Mouse (Mus musculus) heart, embryonic 10.5 days (tissue): ENCODE data around the gene Map3k4. TPM values are rescaled to one million over a fixed set of nuclear protein-coding genes. Genes with fewer than 3 reads are reported as not detected.

ENCODE experiments used
- DNase-seq: peaks from one replicate; pipeline ENCODE4 v3.0.0-alpha.2; 2017; ENCODE audit warnings: low spot score
- H3K27ac ChIP-seq: fragments of 300-500 bp; sonication (generic); 2 replicates; pipeline ENCODE4 v1.5.1; 2016; ENCODE audit warnings: mild to moderate bottlenecking
- H3K27me3 ChIP-seq: fragments of 300-500 bp; sonication (generic); 2 replicates; pipeline ENCODE4 v1.6.1; 2016; ENCODE audit warnings: mild to moderate bottlenecking; ENCODE audit not compliant: poor library complexity, insufficient read depth, severe bottlenecking
- H3K36me3 ChIP-seq: fragments of 300-500 bp; sonication (generic); 2 replicates; pipeline ENCODE4 v1.6.1; 2016; ENCODE audit warnings: mild to moderate bottlenecking, moderate library complexity
- H3K4me1 ChIP-seq: fragments of 300-500 bp; sonication (generic); 2 replicates; pipeline ENCODE4 v1.6.1; 2016; ENCODE audit warnings: mild to moderate bottlenecking
- H3K4me3 ChIP-seq: fragments of 300-500 bp; sonication (generic); 2 replicates; pipeline ENCODE4 v1.5.1; 2016; ENCODE audit warnings: mild to moderate bottlenecking, moderate library complexity
- H3K9me3 ChIP-seq: fragments of 300-500 bp; sonication (generic); 2 replicates; pipeline ENCODE4 v1.6.1; 2016; ENCODE audit warnings: mild to moderate bottlenecking, moderate library complexity
- WGBS: fragments of 180-500 bp; shearing (Covaris S2); methylation state at CpG from one replicate; pipeline ENCODE4 v1.1.7; 2016; 5-methylcytosine and 5-hydroxymethylcytosine counted together
- polyA plus RNA-seq: library from polyadenylated mRNA; unstranded; fragments of >200 nt; fragmentation: Nextera tagmentation; extraction: Ambion mirVana; gene quantifications from 2 replicates; pipeline ENCODE4 v1.2.1, GENCODE M21; 2016

Gene Map3k4
- polyA plus RNA-seq, 1 experiment from 2014 or later, result 52.2 TPM

DNA sequence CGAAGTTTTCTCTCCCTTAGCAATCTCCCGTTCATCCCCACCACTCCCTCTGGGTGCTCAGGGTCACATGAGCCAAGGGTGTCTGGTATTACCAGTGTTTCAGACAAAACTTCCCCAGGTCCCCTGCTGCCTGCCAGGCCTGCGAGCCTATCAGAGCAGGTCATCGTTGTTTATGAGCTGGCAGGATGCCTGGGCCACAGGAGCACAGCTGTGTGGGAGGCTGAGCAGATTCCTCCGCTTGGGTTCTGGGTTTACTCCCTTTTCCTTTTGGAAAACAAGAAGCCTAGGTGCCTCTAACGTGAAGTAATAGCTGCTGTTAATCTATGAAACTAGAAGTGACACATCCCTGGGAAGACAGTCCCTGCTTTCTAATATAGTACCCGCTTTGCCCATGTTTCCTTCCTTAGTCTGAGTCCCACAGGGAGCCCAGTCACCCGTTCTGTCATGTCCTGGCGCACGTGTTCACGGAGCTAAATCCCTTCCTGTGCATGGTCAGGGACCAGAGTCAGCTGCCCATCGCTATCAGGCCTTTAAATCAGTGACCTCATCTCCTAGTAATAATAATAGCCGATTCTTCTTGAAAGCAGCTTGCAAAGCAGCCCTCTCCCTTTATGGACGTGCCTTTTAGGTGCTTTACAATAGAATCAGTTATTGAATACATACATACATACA lies 9.4 kb upstream of the Map3k4 start:
- Histone ChIP-seq H3K4me1 (peaks cover 25% of the 10 kb centered on the region), H3K27ac (peak overlapping the region; percentile 57; the same call in 1 of the 2 replicates), H3K9me3 (no peaks in the 10 kb centered on the region), H3K27me3 (no peaks in the 10 kb centered on the region), H3K4me3 (no peak overlapping the region), H3K36me3 (no peaks in the 10 kb centered on the region)
- DNase-seq, result no peak
- WGBS, result 32% methylated on average over 14 of the region's 14 CpGs

DNA sequence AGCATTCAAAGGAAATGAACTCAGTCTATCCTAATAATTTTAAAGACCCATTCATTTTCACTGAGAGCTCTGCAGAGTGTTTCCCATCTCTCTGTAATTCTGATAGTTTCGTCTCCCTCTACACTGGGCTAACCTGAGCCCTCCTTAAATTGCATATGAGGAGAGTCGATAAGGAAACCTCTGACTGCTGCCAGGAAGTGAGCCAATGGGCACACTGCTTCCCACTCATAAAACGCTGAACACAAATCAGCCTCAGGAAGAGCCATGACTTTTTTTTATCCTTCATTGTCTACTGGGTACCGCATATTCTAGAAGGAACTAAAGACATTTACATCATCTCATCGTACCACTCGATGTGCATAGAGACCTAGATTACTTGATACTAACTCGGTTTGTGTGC lies 1.2 kb upstream of the Map3k4 start:
- H3K4me1 ChIP-seq, result peaks cover 30% of the 10 kb centered on the region
- no peaks in the 10 kb centered on the region for H3K27me3 ChIP-seq
- no peaks in the 10 kb centered on the region for H3K9me3 ChIP-seq
- H3K36me3 ChIP-seq, result no peaks in the 10 kb centered on the region
- DNase-seq, result no peak
- no peak overlapping the region for H3K27ac ChIP-seq
- 0 out of 2 replicates have a peak overlapping the region, but pooled peaks have one; percentile 99 for H3K4me3 ChIP-seq
- WGBS, result 80% methylated on average over 7 of the region's 7 CpGs

DNA sequence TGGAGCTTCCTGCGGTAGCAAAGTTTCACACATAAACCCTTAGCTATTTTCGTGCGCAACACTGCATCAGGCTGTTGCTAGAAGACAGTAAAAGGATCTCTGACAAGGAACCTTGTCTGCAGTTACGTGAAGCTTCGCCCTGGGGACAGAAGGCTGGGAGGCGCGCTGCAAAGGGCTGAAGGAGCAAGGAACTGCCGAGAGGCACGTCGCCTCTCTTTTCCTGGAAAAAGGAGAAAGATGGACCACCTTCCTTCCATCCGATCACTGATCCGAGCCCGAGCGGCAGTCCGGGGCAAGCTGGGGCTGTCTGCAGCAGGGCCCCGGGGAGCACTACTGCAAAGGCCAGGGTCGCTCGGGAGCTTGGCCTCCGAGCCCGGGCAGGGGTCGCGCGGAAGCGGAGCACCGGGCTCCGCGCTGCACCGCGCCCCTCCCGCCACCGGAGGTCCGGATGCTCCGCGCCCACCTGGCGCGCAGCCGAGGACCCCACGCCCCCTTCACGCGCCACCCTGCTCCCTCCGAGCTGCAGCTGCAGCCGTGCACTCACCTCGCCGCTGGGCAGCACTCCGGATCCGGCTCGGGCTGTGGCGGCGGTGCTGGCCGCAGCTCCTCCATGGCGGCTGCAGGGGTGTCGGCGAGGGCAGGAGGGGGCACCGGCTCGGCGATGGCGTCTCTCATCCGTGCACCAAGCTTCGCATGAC lies 493 bp downstream of the Map3k4 start:
- DNase-seq, result no peak
- H3K4me1 ChIP-seq, result peaks cover 41% of the 10 kb centered on the region
- no peaks in the 10 kb centered on the region for H3K9me3 ChIP-seq
- H3K27ac ChIP-seq, result peak overlapping the region; percentile 98
- H3K27me3 ChIP-seq, result no peaks in the 10 kb centered on the region
- WGBS, result under 1% methylated on average over 59 of the region's 59 CpGs
- no peaks in the 10 kb centered on the region for H3K36me3 ChIP-seq
- peak overlapping the region; percentile 99 for H3K4me3 ChIP-seq

DNA sequence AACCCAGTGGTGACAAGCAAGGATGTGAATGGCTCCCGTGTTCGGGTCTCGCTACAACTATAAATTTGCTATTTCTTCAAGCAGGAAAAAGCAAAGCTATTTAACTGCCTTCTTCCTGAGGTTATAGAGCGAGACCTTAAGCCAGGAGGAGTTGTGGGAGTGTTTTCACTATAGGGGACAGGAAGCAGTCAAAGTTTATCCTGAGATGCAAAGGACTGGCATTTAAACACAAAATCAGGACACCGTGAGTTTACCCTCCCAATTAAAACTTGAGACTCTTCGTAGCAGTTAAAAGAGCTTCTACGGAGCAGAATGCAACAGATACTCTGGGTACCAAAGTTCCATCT lies 1.0 kb downstream of the Map3k4 start:
- WGBS, result 10% methylated on average over 7 of the region's 7 CpGs
- H3K36me3 ChIP-seq, result no peaks in the 10 kb centered on the region
- H3K4me1 ChIP-seq, result peaks cover 41% of the 10 kb centered on the region
- DNase-seq, result no peak
- peak overlapping the region; percentile 98 for H3K27ac ChIP-seq
- H3K4me3 ChIP-seq, result peak overlapping the region; percentile 99
- H3K27me3 ChIP-seq, result no peaks in the 10 kb centered on the region
- no peaks in the 10 kb centered on the region for H3K9me3 ChIP-seq

DNA sequence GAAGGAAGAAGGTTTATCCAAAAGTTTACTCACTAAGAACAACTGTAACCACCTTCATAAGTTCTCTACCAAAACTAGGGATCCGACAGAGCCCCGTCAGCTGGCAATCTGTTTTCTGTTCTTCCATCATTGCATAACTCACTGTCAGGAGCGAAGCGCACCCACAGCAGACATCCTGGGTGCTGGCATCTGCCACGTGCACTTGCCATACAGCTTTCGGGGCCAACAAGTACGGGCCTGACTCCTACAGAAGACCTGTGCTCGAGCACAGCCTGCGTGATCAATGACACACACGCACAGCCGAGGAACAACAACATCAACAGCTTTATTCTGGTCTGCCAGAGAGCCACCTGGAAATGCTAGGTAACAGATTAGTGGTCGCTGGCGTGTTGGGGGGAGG lies 2.3 kb downstream of the Map3k4 start:
- no peak overlapping the region for H3K4me3 ChIP-seq
- H3K27me3 ChIP-seq, result no peaks in the 10 kb centered on the region
- 90% methylated on average over 13 of the region's 13 CpGs for WGBS
- H3K36me3 ChIP-seq, result no peaks in the 10 kb centered on the region
- no peaks in the 10 kb centered on the region for H3K9me3 ChIP-seq
- peaks cover 39% of the 10 kb centered on the region for H3K4me1 ChIP-seq
- no peak overlapping the region for H3K27ac ChIP-seq
- DNase-seq, result no peak

DNA sequence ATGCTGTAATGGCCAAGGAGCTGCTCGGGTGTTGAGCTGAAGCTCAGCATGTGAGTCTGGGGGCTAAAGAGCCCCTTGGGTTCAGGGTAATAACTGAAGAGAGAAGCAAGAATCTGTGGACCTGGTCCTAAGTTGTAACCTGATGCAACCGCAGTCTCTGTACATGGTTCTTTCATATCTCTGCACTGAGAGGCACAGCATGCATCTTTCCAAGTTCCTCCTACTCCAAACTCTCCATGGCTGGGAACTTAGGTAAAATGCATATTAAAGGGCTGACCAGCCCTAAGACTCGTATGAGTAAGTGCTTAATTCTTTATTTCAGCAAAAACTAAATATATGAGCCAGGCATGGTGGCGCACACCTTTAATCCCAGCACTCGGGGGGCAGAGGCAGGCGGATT lies 6.3 kb downstream of the Map3k4 start:
- WGBS, result 93% methylated on average over 6 of the region's 6 CpGs
- Histone ChIP-seq H3K9me3 (no peaks in the 10 kb centered on the region), H3K36me3 (no peaks in the 10 kb centered on the region), H3K27me3 (no peaks in the 10 kb centered on the region), H3K27ac (no peak overlapping the region), H3K4me1 (peaks cover 49% of the 10 kb centered on the region), H3K4me3 (no peak overlapping the region)
- DNase-seq, result no peak

DNA sequence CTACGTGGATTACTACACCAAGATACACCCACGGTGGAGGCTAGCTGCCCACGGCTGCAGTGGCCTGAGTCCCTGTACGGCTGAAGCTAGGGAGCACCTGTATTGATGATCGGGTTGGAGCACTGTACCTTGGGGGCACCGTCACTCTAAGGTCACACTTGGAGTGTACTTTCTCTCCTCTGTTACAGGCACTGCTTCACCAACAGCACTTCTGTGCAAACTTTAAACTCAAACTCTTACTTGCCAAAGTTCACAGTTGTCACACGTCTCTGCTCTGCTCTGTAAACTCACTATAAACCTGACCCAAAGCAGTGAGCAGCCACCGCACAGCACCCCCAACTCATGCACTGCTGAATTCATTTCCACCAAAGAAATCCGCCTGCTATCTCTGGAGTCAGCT lies 9.1 kb downstream of the Map3k4 start:
- Histone ChIP-seq H3K36me3 (no peaks in the 10 kb centered on the region), H3K9me3 (no peaks in the 10 kb centered on the region), H3K27ac (no peak overlapping the region), H3K27me3 (no peaks in the 10 kb centered on the region), H3K4me3 (no peak overlapping the region), H3K4me1 (peaks cover 38% of the 10 kb centered on the region)
- 85% methylated on average over 9 of the region's 9 CpGs for WGBS
- DNase-seq, result no peak

DNA sequence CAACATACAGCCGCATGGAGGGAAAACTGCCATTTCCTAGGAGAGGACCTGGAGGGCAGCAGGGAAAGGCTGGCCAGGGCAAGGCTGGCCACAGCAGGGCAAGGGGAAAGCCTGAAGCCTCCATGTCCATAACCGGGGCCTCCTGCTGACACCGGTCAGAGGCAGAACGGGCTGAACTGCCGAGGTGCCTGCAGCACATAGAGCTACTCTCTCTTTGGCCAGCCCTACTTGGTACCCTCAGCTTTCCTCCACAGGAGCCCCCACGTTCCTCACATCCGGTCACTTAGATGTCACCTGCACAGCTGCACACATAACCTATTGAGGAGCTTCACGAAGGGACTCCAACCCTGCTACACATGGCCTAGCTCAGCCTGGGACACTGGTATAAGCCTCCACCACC lies 9.5 kb downstream of the Map3k4 start:
- no peak overlapping the region for H3K27ac ChIP-seq
- WGBS, result 86% methylated on average over 8 of the region's 8 CpGs
- DNase-seq, result no peak

DNA sequence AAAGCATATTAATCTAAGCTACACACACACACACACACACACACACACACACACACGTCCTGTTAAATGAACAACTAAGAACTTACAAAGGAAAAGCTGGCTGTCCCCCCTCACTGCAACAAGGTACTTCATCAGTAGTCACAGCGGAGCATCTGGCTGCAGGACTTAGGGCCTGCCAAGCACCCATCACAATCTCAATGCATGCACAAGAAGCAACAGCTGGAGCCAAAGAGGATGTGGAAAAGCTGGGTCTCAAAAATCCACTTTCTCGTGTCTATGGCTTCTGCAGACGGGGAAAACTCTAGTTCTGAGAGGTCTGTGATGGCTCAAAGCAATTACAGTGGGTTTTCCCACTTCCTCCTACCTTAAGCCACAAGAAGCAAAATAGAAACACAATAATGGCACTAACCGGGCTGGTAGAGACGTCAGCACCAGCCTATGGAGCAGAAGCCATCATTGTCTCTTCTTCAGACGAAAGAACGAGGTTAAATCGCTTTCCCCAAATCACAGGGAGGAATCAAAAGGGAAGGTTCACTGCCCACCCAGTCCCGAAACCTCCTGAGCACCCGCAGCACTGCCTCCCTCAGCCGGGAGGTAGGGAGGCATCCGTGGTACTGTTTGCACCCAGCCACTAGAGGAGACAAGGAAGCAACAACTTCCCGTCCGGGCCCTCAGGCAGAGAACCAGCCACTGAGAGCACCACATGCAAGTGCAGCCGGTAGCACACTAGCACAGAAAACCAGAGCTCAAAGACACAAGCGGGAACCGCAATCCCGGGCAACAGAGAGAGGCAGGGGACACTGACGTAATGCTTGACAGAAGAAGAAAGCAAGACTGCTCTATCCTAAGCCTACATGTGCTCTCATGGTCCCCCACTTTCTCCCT lies 11.1 kb downstream of the Map3k4 start:
- no peak overlapping the region for H3K4me3 ChIP-seq
- H3K27ac ChIP-seq, result no peak overlapping the region
- H3K27me3 ChIP-seq, result no peaks in the 10 kb centered on the region
- H3K9me3 ChIP-seq, result no peaks in the 10 kb centered on the region
- peaks cover 32% of the 10 kb centered on the region for H3K4me1 ChIP-seq
- 74% methylated on average over 20 of the region's 20 CpGs for WGBS
- H3K36me3 ChIP-seq, result no peaks in the 10 kb centered on the region
- no peak for DNase-seq

More for the DNA sequence above, 9.5 kb downstream of the Map3k4 start:
- Histone ChIP-seq H3K27me3 (no peaks in the 10 kb centered on the region), H3K9me3 (no peaks in the 10 kb centered on the region), H3K36me3 (no peaks in the 10 kb centered on the region), H3K4me1 (peaks cover 34% of the 10 kb centered on the region), H3K4me3 (no peak overlapping the region)

DNA sequence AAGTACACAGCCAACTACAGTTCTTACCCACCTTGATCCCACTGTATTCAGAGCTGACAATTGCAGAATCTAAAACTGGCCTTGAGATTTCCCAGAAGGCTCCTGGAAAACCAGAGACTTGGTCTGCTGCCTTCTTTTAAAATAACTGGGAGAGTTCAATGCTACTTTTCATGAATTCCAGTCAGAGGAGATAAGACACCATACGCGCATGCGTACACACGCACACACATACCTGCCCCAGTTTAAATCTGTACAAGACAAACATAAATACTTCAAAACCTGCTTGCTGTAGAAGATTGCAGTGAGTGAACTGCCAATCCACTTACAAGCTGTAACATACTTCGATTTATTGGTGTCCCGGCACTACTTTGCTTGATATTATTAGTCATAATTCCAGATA lies 13.9 kb downstream of the Map3k4 start:
- H3K4me3 ChIP-seq, result no peak overlapping the region
- H3K4me1 ChIP-seq, result peaks cover 49% of the 10 kb centered on the region
- no peak overlapping the region for H3K27ac ChIP-seq
- H3K36me3 ChIP-seq, result no peaks in the 10 kb centered on the region
- DNase-seq, result no peak
- H3K27me3 ChIP-seq, result no peaks in the 10 kb centered on the region
- H3K9me3 ChIP-seq, result no peaks in the 10 kb centered on the region
- 83% methylated on average over 6 of the region's 6 CpGs for WGBS

DNA sequence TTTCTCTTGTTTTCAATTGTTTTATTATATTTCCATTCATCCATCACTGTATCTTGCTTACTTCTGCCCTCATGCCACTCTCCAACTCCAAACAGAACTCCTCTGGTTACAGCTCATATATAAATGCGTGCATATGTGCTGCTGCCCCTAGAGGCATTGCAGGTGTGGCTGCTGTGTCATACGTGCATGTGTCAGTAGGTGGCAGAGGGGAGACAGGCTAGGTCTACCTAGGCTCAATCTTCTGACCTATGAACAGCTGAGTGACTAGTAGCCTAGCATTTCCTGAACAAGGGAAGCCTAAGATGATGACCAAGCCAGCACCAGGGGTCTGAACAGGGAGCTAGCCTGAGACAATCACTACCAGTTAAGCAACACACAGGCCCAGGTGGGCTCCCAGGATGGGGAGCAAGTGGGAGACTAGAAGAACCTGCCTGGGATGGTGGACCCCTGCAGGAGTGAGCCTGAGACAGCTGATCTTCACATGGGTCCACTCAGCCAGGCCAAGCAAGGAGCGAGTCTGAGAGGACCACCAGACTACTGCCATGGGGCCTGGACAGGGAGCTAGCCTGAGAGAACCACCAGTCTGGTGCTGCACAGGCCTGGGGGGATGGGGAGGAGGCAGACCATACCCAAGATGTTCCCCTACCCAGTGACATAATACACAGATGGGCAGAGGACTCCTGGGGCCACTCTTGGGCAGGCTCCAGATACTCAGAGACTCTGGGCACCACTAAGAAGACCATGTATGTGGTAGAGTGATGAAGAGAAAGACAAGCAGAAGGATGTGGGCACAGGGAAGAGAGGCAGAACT lies 17.5 kb downstream of the Map3k4 start:
- Histone ChIP-seq H3K36me3 (no peaks in the 10 kb centered on the region), H3K9me3 (no peaks in the 10 kb centered on the region), H3K4me1 (peaks cover 49% of the 10 kb centered on the region), H3K27me3 (no peaks in the 10 kb centered on the region), H3K27ac (0 out of 2 replicates have a peak overlapping the region, but pooled peaks have one; percentile 10), H3K4me3 (no peak overlapping the region)
- no peak for DNase-seq
- 50% methylated on average over 3 of the region's 3 CpGs for WGBS

DNA sequence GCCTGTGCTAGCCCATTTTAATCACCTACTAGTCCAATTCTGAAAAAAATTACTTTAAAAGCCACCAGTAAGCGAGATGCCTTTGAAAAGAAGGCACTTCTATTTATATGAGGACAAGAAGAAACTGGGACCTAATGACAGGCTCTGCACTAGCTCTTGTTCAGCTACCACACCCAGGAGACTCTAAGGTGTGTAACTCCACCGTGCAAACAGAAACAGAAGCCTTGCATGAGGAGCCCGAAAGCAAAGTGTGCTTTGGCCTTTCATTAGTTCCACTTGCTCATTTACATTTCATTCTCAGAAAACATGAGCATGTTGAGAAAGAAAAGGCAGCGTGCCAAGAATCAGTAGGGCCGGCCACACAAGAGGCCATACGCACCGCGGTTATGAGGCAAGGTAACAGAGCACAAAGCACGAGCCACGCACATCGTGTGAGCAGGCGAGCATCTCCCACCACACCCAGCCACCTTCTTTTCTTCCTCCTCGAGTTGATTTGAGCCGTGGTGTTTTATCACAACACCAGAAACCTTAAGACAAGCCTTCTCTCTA lies 18.4 kb downstream of the Map3k4 start:
- Histone ChIP-seq H3K4me3 (no peak overlapping the region), H3K27ac (no peak overlapping the region), H3K4me1 (peaks cover 41% of the 10 kb centered on the region), H3K9me3 (no peaks in the 10 kb centered on the region), H3K27me3 (no peaks in the 10 kb centered on the region), H3K36me3 (no peaks in the 10 kb centered on the region)
- 87% methylated on average over 14 of the region's 14 CpGs for whole genome bisulfite sequencing
- DNase-seq, result no peak
